Mouse (Mus musculus) T-helper 2 cell (primary cell): ENCODE measurements around the gene Rpl3.

Experiments
- in situ Hi-C: fragments of 300-600 bp; cut with MboI, MseI; formaldehyde crosslinking; loops from one replicate; pipeline ENCODE4 v1.15.1; 2025; ENCODE audit warnings: high pct_unique_total_duplicates

The Rpl3 gene

DNA sequence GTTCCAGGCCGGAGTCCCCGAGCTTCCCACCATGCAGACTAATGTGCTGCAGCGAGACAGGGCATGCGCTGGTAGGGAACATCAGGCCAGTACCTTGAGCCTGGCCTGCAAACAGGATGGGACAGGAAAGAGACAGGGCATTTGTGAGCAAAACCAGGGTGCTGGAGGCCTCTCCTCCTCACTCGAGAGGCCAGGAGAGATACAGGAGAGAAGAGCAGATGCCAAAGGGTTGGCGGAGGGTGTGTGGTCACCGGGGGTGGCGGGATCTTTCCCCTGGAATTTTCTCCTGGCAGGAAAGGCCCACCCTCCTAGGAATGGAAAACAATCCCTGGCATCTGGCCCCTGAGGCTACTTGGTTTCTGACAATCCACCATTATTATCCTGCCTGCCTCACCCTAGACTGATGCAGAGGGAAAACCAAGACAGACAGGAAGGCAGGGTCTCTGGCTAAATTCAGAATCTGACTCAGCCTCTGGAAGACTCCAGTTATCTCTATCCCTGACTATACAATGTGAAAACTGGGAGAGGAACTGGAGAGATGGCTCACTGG is 21.5 kb downstream of the Rpl3 start:
- in situ Hi-C loops, result no loop called here

DNA sequence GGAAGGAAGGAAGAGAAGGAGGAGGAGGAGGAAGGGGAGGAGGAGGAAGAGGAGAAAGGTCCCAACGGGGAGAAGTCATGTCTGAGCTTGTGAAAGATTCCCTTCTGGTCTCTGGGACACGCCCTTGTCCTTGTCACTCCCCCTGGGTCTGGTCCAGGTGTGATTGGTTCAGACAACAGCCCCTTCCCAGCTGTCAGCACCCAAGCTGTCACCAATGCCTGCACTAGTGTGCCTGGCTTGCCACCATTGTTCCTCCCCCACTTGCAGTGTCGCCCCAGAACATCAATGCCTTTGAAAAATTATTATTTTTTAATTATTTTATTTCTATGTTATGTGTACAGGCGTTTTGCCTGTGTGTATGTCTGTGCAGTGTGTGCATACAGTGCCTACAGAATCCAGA is 22.5 kb downstream of the Rpl3 start:
- in situ Hi-C loops, result no loop called here

DNA sequence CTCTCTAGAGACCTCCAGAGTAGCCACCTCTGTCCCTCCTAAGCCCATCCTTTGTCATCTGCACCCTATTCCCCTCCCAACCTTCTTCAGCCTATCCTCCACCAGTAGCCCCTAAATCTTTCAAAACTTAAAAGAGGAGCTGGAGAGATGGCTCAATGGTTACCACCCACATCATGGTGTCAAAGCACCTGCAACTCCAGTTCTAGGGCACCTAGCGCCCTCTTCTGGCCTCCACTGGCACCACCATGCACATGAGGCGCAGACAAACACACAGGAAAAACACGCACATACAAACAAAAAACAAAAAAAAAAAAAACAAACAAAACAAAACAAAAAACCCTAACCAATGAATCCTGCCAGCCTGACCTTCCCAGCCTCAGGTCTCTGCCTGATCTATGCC is 25.1 kb downstream of the Rpl3 start:
- in situ Hi-C loops, result no loop called here

DNA sequence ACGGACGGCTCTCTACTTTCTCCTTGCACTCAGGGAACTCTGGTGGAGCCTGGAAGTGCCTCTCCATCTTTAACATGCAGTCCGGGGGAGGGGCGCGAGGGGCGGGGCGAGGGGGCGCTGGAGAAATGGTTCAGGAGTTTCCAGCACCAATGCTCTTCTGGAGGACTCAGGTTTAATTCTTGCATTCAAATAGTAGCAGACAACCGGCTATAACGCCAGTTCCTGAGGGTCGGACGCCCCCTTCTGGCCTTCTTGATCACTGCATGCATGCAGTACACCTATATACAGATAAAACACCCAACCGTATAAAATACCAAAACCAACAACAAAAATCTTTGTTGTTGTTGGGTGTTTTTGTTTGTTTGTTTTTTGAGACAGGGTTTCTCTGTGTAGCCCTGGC is 26.3 kb downstream of the Rpl3 start:
- in situ Hi-C loops, result no loop called here

DNA sequence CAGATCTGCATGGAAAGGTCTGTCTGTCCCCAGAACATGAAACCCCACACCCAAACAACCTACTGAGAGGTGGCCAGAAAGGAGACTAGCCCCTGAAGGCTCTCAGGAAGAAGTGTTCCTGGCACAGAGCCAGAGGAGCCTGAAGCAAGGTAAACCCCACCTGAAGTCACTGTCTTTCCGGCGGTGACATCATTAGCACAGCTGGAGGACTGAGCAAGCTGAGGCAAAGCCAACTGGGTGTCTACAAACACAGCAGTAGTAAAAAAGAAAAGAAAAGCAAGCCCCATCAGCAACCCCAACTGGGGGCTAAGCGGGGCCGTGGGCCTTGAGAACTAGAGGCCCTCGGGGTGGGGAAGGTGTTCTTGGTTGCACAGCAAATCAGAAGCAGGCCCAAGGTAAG is 26.7 kb downstream of the Rpl3 start:
- in situ Hi-C loops, result loop anchor here (5.0 kb wide), 2 partner anchors 43 to 123 kb away; no protein-coding TSS in a partner anchor

DNA sequence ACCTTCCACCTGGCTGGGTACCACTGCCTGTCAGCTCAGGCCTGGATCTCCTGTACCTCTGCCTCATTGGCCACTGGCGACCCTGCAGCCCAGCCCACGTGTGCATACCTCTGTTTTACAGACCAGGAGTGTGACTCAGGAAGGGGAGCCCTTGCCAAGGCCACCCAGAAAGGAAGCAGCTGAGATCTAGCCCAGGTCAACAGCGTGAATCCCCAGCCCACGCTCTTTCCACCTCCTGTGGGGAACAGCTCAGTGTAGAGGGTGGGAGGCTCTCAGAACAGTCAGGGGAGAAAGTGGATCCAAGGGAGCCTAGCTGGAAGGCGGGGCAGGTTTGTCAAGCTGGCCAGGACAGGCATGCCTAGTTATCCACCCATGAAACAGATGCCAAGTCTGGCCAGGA is 28.8 kb downstream of the Rpl3 start:
- in situ Hi-C loops, result loop anchor here (5.0 kb wide), 2 partner anchors 41 to 121 kb away; no protein-coding TSS in a partner anchor

DNA sequence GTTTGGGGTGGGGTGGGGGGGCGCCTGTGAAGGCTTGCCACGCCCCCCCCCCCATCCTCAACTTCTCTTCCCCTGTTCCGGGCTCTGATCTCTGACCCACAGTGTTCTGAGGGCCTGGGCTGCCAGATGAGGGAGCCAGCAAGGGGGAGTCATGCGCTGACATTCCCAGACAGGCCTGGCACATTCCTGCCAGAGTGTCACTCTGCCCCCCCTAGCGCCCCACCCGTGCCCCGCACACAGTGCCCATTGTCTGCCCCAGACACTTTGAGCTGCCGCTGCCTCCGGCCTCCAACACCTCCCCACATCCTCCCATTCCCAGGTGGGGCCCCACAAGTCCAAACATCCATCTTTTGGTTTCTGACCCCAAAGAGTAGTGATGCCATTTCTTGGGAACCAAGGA is 29.3 kb downstream of the Rpl3 start:
- in situ Hi-C loops, result loop anchor here (5.0 kb wide), 2 partner anchors 40 to 120 kb away; no protein-coding TSS in a partner anchor

DNA sequence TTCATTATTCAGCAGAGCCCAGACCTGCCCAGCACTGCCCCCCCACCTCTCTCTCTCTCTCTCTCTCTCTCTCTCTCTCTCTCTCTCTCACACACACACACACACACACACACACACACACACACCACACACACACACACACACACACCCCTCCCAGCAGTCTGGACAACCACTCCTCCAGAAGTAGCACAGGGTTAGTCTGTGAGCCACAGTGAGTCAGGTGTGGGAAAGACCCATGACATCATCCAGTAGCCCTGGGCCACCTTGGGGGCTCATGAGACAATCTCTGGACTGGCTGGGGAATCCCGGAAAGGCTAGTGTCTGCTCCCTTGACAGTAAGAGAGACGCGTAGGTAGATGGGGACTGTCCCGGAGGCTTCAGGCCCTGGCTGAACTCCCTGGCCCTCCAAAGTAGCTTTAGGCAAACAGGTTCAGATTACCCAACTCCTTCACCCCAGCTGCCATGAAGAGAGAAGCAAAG is 30.6 kb downstream of the Rpl3 start:
- in situ Hi-C loops, result loop anchor here (5.0 kb wide), 2 partner anchors 39 to 119 kb away; no protein-coding TSS in a partner anchor

DNA sequence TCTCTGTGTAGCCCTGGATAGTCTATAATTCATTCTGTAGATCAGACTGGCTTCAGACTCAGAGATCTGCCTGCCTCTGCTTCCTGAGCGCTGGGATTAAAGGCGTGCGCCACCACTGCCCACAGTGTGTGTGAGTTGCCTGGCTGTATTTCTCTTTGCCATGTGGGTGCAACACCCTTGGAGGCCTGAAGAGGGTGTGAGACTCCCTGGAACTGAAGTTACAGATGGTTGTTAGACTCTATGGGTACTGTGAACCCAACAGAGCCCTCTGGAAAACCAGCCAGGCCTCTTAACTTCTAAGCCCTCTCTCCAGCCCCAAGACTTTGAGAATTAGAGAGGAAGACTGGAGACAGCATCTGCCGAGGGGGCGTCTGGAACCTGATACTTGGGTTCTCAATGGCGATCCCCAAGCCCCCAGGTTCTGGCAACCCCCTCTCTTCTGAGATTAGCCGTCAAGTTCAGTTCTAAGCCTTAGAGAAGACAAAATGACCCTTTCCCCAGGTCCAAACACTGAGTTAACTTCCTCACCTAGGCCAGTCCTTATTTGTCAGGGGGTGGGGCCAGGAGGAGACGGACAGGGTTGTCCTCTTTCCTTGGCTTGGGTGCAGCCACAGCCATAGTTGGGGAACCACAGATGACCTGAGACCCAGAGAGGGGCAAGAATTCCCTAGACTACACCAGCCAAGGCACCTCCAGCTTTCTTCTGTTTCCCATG is 31.2 kb downstream of the Rpl3 start:
- in situ Hi-C loops, result loop anchor here (5.0 kb wide), 2 partner anchors 38 to 118 kb away; no protein-coding TSS in a partner anchor

DNA sequence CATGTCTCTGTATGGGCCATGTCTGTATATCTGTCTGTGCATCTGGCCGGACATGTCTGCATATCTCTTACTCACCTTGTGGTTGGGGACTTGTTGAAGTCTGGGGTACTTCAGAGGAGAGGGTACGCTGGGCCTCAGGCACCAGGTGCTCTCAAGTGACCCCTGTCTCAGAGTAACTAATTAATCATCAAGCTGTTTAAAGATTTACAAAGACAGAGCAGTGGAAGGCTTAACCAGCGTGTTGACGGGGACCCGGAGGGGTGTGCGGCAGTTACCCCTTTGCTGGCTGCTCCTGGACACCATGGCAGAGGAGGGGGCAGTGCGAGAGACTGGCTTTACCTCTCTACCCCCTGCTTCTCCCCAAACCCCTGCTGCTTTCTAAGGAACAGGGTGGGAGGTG is 32.1 kb downstream of the Rpl3 start:
- in situ Hi-C loops, result loop anchor here (5.0 kb wide), 2 partner anchors 37 to 117 kb away; no protein-coding TSS in a partner anchor

DNA sequence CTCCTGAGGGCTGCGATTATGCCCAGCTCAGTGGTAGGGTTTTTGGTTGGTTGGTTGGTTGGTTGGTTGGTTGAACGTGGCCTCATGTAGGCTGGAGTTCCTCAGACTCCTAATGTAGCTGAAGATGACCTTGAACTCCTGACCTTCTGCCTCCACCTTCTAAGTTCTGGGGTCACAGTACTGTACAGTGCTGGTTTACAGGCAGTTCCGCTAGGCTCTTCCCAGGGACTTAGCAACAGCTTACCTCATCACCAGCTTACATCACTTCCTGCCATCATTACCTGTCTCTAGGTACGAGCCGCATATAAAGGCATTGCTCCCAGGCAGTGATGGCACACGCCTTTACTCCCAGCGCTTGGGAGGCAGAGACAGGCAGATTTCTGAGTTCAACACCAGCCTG is 33.5 kb downstream of the Rpl3 start:
- in situ Hi-C loops, result no loop called here

DNA sequence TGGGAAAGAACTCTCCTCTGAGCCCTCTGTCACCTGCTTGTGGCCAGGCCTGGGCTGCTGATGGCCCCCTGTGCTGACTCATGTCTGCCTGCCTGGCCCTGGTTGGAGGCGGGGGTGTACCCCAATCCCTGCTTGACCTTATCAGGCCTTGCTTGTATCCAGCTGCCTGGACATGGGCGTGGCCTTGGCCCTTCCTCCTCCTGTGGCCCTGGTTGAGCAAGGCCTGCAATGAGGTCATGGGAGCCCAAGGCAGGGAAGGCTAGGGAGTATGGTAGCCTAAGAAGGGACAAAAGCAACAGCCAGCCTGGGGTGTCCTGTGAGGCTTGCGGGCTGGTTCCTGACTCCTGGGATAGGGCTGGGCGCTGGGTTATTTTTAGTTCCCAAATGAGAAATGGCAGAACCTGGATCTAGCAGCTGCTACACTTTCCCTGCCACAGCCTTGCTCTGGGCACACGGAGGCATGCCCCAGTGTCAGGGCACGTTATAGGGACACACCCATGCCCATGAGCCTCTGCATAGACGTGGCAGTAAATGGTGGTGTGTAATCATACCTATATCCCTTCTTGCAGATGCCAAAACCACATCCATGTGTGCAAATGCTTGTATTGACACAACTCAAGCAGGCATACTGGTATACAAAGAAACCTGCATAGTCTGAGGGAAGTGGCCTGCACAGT is 37.5 kb downstream of the Rpl3 start:
- in situ Hi-C loops, result no loop called here

DNA sequence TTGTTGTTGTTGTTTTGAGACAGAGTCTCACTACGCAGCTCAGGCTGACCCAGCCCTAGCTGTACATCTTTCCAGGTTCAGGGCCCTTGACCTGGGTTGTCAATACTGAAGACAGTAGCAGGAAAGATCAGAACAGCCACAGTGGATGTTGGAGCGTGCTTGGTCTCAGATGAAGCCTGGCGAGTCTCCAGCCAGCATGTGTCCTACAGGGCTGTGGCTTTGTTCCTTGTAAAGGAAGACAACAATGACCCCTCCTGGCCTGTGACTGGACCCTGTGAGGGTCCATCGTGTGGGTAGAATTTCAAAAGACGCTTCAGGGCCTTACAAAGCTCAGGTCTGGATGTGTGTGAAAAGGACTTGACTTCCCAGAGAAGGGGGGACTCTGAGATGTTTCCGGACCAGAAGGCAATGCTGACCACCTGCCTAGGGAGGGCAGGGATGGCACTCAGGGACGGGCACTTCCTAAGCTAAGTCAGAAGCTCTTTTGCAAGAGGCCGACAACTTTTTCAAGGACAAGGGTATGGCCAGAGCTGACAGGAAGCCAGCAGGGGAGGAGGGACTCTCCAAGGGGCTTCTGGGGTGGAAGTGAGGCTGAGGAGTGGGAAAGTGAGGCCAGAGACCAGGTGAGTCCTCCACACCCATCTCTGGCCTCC is 38.2 kb downstream of the Rpl3 start:
- in situ Hi-C loops, result no loop called here

DNA sequence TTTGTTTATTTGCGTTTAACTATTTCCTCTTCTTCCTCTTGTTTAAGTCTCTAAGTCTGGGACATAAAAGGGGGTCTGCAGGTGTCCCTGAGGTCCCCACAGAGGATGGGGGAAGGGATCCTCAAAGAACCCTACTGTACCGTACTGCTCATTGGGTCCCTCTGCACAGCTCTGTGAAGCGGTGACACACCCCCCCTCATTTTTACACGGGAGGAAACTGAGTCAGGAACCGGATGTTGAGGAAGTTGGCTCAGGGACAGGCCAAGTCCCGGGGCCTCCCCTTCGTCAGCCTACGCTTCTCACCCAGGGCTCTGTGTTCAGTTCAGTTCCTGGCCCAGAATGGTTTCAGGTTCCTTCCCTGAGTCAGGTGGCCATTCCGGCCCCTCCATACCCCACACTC is 39.9 kb downstream of the Rpl3 start:
- in situ Hi-C loops, result no loop called here

DNA sequence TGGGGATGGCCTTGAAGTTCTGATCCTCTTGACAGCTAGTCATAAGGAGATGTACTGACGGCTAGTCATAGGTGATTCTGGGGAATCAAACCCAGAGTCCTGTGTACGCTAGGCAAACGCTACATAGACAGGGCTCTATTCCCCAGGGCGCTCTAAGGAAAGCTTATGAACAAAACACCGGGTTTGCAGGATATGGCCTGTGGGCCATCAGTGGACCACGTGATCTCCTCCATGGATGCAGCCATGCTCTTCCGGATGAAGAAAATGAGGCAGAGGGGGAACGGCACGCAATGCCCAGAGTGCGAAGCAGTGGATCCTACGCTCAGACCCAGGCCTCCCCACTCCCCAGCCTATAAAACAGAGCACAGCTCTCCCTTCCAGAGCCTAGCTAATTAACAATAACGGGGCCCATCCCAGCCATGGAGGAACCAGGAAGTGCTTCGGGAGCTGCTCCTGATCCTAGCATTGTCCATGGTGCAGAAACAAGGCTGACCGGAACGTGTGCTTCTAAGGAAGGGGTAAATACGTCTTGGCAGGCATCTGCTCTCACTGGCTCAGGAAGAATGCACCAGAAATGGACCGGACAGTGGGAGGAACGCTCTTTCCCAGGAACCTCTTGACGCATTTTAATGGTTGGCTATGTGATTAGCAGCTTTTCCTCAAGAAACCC is 40.4 kb downstream of the Rpl3 start:
- in situ Hi-C loops, result no loop called here

DNA sequence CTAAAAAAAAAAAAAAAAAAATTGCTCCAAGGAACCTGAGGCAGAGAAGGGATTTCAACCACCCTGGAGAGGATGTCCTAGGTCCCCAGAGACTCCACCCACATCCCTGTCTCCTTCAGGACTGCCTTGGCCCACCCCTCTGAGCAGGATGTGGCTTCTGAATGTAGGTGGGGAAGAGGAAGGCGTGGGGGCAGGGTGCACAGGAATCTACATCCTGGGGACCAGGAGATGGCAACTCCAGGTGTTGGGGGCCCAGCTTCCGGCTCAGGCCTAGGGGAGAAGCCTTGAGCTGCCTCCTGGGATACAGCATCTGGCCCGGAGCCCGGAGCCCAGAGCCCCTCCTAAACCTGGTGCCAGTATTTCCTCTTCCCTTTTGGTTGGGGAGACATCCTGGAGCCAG is 41.6 kb downstream of the Rpl3 start:
- in situ Hi-C loops, result no loop called here

DNA sequence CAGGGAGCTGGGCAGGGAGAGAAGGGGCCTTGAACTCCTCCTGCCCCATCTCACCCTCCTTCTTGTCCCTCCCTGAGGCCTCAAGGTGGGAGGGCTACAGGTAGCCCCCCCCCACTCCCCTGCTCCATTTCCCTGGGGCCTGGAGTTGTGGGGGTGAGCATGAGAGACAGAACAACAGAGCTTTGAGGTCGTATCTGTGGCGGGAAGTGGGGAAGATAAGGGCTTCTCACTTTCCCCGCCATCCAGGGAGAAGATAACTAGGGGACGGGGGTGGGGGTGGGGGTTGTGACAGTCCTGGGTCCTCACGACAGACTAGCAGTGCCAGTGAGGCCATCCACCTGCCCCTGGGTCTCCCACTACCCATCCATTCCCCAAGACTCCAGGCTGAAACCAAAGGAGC is 43.7 kb downstream of the Rpl3 start:
- in situ Hi-C loops, result no loop called here

DNA sequence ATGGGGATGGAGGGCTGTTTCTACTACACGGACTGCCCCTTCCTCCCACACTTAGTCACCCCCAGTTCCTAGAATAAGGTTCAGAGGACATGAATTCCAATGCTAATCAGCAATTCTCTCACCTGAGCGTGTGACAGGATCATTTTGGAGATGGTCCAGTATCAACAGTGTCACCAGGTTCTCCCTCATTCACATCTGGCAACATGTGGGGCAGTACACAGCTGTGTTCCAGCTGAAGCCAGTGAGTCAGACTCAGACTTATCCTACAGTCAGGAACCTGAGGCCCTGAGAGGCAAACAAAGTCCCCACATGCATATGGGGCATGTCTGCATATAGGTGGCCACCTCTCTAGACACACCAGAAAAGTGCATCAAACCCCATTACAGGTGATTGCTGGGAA is 44.4 kb downstream of the Rpl3 start:
- in situ Hi-C loops, result no loop called here

DNA sequence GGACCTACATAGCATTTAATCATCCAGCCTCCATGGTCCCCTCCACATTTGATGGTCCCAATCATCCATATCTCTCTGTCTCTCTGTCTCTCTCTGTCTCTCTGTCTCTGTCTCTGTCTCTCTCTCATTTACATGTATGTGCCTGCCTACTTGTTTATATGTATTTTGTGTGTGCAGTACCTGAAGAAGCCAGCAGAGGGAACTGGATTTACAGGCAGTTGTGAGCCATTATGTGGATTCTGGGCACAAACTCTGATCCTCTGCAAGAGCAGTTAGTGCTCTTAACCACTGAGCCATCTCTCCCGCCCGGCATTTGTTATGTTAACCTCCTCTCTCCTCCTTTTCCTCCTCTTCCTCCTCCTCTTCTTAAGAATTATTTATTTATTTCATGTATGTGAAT is 45.9 kb downstream of the Rpl3 start:
- in situ Hi-C loops, result no loop called here

DNA sequence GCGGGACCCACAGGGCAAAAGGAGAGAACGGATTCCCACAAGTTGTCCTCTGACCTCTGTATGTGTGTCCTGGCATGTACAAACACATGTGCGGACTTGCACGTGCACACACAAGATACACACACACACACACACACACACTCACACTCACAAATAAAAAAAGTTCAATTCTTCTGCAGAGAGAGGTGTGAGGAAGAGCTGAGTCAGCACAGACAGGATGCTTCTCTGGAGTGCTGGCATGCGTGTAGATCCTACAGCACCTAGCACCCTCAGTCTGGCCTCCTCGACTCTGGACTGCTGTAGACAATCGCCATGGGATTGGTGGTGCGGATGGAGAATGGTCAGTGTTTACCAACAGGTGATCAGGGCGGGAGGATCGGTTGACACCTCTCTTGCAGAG is 47.4 kb downstream of the Rpl3 start:
- in situ Hi-C loops, result no loop called here

DNA sequence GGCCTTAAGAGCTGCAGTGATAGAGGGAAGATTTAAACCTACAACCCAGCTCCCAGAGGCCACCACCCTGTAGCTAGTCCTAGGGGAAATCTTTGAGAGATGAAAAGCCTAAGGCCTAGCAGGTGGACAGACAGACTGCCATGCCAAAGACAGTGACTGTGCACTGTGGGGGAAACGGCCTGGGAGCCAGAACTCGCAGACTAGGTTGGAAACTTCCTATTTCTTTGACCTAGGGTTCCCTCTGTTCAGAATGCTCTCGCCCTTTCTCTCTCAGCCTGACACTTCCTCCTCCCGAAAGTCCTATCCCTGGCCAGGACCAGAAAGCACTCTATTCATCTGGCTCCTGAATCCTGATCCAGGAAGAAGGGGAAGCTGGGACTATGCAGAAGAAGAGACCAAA is 49.5 kb downstream of the Rpl3 start:
- in situ Hi-C loops, result no loop called here

DNA sequence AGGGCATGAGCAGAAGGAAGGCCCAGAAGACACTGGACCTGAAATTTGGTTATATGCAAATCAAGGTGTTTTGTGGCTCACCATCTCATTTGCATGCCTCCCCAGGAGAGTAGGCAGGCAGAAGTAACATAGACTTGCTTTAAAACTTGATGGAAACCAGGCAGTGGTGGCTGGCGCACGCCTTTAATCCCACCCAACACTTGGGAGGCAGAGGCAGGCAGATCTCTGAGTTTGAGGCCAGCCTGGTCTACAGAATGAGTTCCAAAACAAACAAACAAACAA is 53.6 kb downstream of the Rpl3 start:
- in situ Hi-C loops, result no loop called here
